ENCODE assay signal across 9 mouse cellular contexts in genomic region chr7:70360611-70361382, GRCm38 (mm10). TPM values are rescaled to one million over a fixed set of nuclear protein-coding genes. Genes with fewer than 3 reads are reported as not detected.
DNase-seq lines count a peak whose midpoint lies in the region; ATAC-seq and TF ChIP-seq lines count a peak whose summit lies in the region.
"Had no signal": no experiment of that assay in that cellular context is flagged by ENCODE, and none has a peak within 500 bp of the region (broad histone marks: within the 10 kb centered on the region; RNA-seq: fewer than 3 reads in every experiment).

No protein-coding gene starts in this region.

- in situ Hi-C loops in ES-E14 (cut with MboI; ENCODE audit: low sequenced_read_pairs in 2 of 2, unreplicated experiment in 2 of 2) = no loop called here

- no peaks in the 10 kb centered on the region for H3K36me3 ChIP-seq in ES-E14 (ENCODE audit: control insufficient read depth, insufficient read depth, low read length, poor library complexity, severe bottlenecking)
- H3K36me3 ChIP-seq in forebrain, embryonic 13.5 days (ENCODE audit: poor library complexity, severe bottlenecking) = peaks cover 12% of the 10 kb centered on the region
- H3K36me3 ChIP-seq in liver, postnatal 0 days (replicated peaks; ENCODE audit: insufficient read depth, low read length) = 0 out of 2 replicates have a peak, but pooled peaks cover 2% of the 10 kb centered on the region

- no peak; the same call in 1 of the 2 replicates for ATAC-seq in forebrain, embryonic 13.5 days
- ATAC-seq in liver, postnatal 0 days = peak; percentile 19

- H3K4me3 ChIP-seq in ES-E14 (ENCODE audit: insufficient read depth in 1 of 2, low read depth in 1 of 2, low read length in 2 of 2, poor library complexity in 1 of 2, severe bottlenecking in 1 of 2) = peak overlapping the region; percentile 62 to 65
- peak overlapping the region; percentile 72 for H3K4me3 ChIP-seq in forebrain, embryonic 13.5 days
- H3K4me3 ChIP-seq in liver, postnatal 0 days (ENCODE audit: low read depth, low read length) = peak overlapping the region; percentile 63

- 0 out of 2 replicates have a peak overlapping the region, but pooled peaks have one; percentile 33 for H3K9ac ChIP-seq in ES-E14 (ENCODE audit: insufficient read depth, low read depth, low read length, poor library complexity, severe bottlenecking)
- peak overlapping the region; percentile 94 for H3K9ac ChIP-seq in forebrain, embryonic 13.5 days
- peak overlapping the region; percentile 78 for H3K9ac ChIP-seq in liver, postnatal 0 days (replicated peaks)

- peaks cover 76% of the 10 kb centered on the region for H3K27me3 ChIP-seq in forebrain, embryonic 13.5 days
- H3K27me3 ChIP-seq in liver, postnatal 0 days (ENCODE audit: insufficient read depth, low read length) = peaks cover 42% of the 10 kb centered on the region

- no peak for TF ChIP-seq CTCF in liver, postnatal 0 days (IDR thresholded peaks at IDR 0.05; ENCODE audit: low read depth)

- no peak overlapping the region for H3K27ac ChIP-seq in ES-E14 (ENCODE audit: insufficient read depth, low read depth, low read length, poor library complexity, severe bottlenecking)
- peak overlapping the region; percentile 99 for H3K27ac ChIP-seq in forebrain, embryonic 13.5 days
- H3K27ac ChIP-seq in liver, postnatal 0 days (ENCODE audit: low read depth) = peak overlapping the region; percentile 96

- H3K4me1 ChIP-seq in ES-E14 (ENCODE audit: control insufficient read depth in 2 of 2, insufficient read depth in 2 of 2, low read length in 2 of 2, poor library complexity in 1 of 2) = peaks cover 0 to 7% of the 10 kb centered on the region in 2 experiments; a peak in 1 of 4 replicates
- H3K4me1 ChIP-seq in forebrain, embryonic 13.5 days = peaks cover 20% of the 10 kb centered on the region; the same call in 1 of the 2 replicates
- H3K4me1 ChIP-seq in liver, postnatal 0 days (ENCODE audit: insufficient read depth) = no peaks in the 10 kb centered on the region; the same call in none of the 2 replicates

- no peak for TF ChIP-seq EP300 in liver, postnatal 0 days (IDR thresholded peaks at IDR 0.05; ENCODE audit: low read depth)

- H3K4me2 ChIP-seq in forebrain, embryonic 13.5 days = peak overlapping the region; percentile 70
- H3K4me2 ChIP-seq in liver, postnatal 0 days (ENCODE audit: low read depth, low read length) = peak overlapping the region; percentile 77

- peak; percentile 96 for DNase-seq in heart, adult 11 months
- DNase-seq in heart, adult 8-10 months (ENCODE audit: low spot score) = no peak
- no peak for DNase-seq in ES-E14 (ENCODE audit: low read depth, low spot score)
- peak; percentile 1 for DNase-seq in induced T-regulatory cell, adult 2 months (ENCODE audit: low read depth)
- DNase-seq in liver, postnatal 0 days = no peak
- DNase-seq in yolk sac, embryonic 10.5 days (ENCODE audit: low spot score) = peak; percentile 63
- no peak for DNase-seq in c-Kit-positive CD71-positive TER-119-positive erythroid progenitor cells, embryonic 14.5 days (ENCODE audit: low spot score)

- no peaks in the 10 kb centered on the region for H3K9me3 ChIP-seq in ES-E14 (ENCODE audit: control insufficient read depth, insufficient read depth, low read depth, low read length)
- H3K9me3 ChIP-seq in forebrain, embryonic 13.5 days (replicated peaks) = no peaks in the 10 kb centered on the region
- H3K9me3 ChIP-seq in liver, postnatal 0 days (ENCODE audit: low read length) = no peaks in the 10 kb centered on the region

- under 1% methylated on average over 21 of the region's 84 CpGs for WGBS in forebrain, embryonic 13.5 days
- WGBS in liver, postnatal 0 days (ENCODE audit: insufficient replicate concordance) = 2% methylated on average over 33 of the region's 84 CpGs

TF ChIP-seq in ES-E14, 5 proteins besides CTCF, POLR2A, EP300 and RAD21:
- TF ChIP-seq MAFK (IDR thresholded peaks at IDR 0.05; ENCODE audit: insufficient read depth, low read depth, low read length) = no peak
- no peak for TF ChIP-seq HCFC1 (IDR thresholded peaks at IDR 0.05; ENCODE audit: borderline replicate concordance, insufficient read depth, low read length)
- peak; percentile 87 for TF ChIP-seq ZNF384 (IDR thresholded peaks at IDR 0.05; ENCODE audit: low read depth, low read length)
- TF ChIP-seq ZC3H11A (IDR thresholded peaks at IDR 0.05; ENCODE audit: borderline replicate concordance, low read depth, low read length) = no peak
TF ChIP-seq in ES-E14: peak in this region for 1.

RNA-seq across cellular contexts. Expression of gene Nr2f2, which starts 5.7 kb away (rescaled TPM):
- 10 to 100 TPM; 12.5 to 23.1 (median 20.3) TPM for total RNA-seq in heart, adult 8-10 months (2022)
- total RNA-seq in ES-E14 (2012; rRNA removed) = 0.58 and 1.3 TPM in 2 replicates
- 97.9 and 132 TPM in 2 replicates for polyA plus RNA-seq in forebrain, embryonic 13.5 days (2015; fragmentation: Nextera tagmentation; extraction: Ambion mirVana)
- 12.3 and 14.7 TPM in 2 replicates for polyA plus RNA-seq in liver, postnatal 0 days (2015; fragmentation: Nextera tagmentation; extraction: Ambion mirVana)
- total RNA-seq: MEL had no signal

Comparison
In these comparisons a context has a peak if more than half of its experiments do, and no peak if none do; other contexts are left out.
1. DNase-seq: peak in heart, adult 11 months (single experiment), induced T-regulatory cell, adult 2 months (single experiment) and yolk sac, embryonic 10.5 days (single experiment); none in heart, adult 8-10 months (single experiment), ES-E14 (single experiment), liver, postnatal 0 days (single experiment) and c-Kit-positive CD71-positive TER-119-positive erythroid progenitor cells, embryonic 14.5 days (single experiment).
2. H3K9ac ChIP-seq: peak in every context shown above with its lines; median percentile 94 in forebrain, embryonic 13.5 days; 78 in liver, postnatal 0 days; 33 in ES-E14.
3. Peak in every context shown above with its lines, with median percentiles within 50 percentile points of each other: H3K4me3 ChIP-seq.